Mouse (Mus musculus) embryonic facial prominence, embryonic 13.5 days (tissue): ENCODE results near the gene Pfn3. TPM values are rescaled to one million over a fixed set of nuclear protein-coding genes. Genes with fewer than 3 reads are reported as not detected.

ENCODE experiments used
- microRNA-seq: library from miRNA; unstranded; fragments of <30 nt; microRNA quantifications from one replicate; pipeline ENCODE4, GENCODE M21; 2016
- polyA plus RNA-seq: library from polyadenylated mRNA; unstranded; fragments of >200 nt; fragmentation: Nextera tagmentation; extraction: Ambion mirVana; gene quantifications from 2 replicates; pipeline ENCODE4 v1.2.1, GENCODE M21; 2015

Gene Pfn3
- polyA plus RNA-seq, 1 experiment from 2014 or later, result not detected

Small RNA genes lying within 50 kb of the gene (microRNA-seq; reads per million reads assigned to microRNA genes)
- gene Mir6943, result not detected

Other genes with a start within 250 kb of the Pfn3 start
- 77.2 and 83.0 TPM in 2 replicates for gene Nsd1, start 205.4 kb downstream of the Pfn3 start, polyA plus RNA-seq
- 369 and 402 TPM in 2 replicates for gene Prelid1, start 94.7 kb downstream of the Pfn3 start, polyA plus RNA-seq
- gene Rab24, start 93.3 kb downstream of the Pfn3 start, polyA plus RNA-seq, result 104 and 112 TPM in 2 replicates
- gene Mxd3, start 85.4 kb downstream of the Pfn3 start, polyA plus RNA-seq, result 41.4 and 51.0 TPM in 2 replicates
- gene Lman2, start 52.4 kb downstream of the Pfn3 start, polyA plus RNA-seq, result 89.3 and 93.1 TPM in 2 replicates
- gene Rgs14, start 45.5 kb downstream of the Pfn3 start, polyA plus RNA-seq, result 1.4 TPM in 2 replicates
- not detected in 2 replicates for gene Slc34a1, start 17.0 kb downstream of the Pfn3 start, polyA plus RNA-seq
- 0.24 and 1.6 TPM in 2 replicates for gene F12, start 11.6 kb upstream of the Pfn3 start, polyA plus RNA-seq
- 36.4 and 45.3 TPM in 2 replicates for gene Grk6, start 29.8 kb upstream of the Pfn3 start, polyA plus RNA-seq
- gene Prr7, start 49.0 kb upstream of the Pfn3 start, polyA plus RNA-seq, result 0.96 and 1.2 TPM in 2 replicates
- 275 and 276 TPM in 2 replicates for gene Dbn1, start 72.9 kb upstream of the Pfn3 start, polyA plus RNA-seq
- 105 and 119 TPM in 2 replicates for gene Pdlim7, start 98.4 kb upstream of the Pfn3 start, polyA plus RNA-seq
- gene Dok3, start 114.1 kb upstream of the Pfn3 start, polyA plus RNA-seq, result 2.3 and 2.8 TPM in 2 replicates
- 73.0 and 80.0 TPM in 2 replicates for gene Ddx41, start 121.4 kb upstream of the Pfn3 start, polyA plus RNA-seq
- 47.4 and 49.9 TPM in 2 replicates for gene Fam193b, start 155.9 kb upstream of the Pfn3 start, polyA plus RNA-seq
- gene Tmed9, start 158.5 kb upstream of the Pfn3 start, polyA plus RNA-seq, result 158 and 177 TPM in 2 replicates
- gene B4galt7, start 184.7 kb upstream of the Pfn3 start, polyA plus RNA-seq, result 34.3 and 35.1 TPM in 2 replicates
- 76.3 and 76.5 TPM in 2 replicates for gene Caml, start 207.8 kb upstream of the Pfn3 start, polyA plus RNA-seq
- gene Ddx46, start 219.8 kb upstream of the Pfn3 start, polyA plus RNA-seq, result 43.2 and 44.3 TPM in 2 replicates